Mouse (Mus musculus) bone marrow macrophage, adult 2 months (primary cell): ENCODE results near the gene Prmt9.

Source experiments
- CTCF ChIP-seq: IDR thresholded peaks from 2 replicates; pipeline ENCODE4 v1.5.1; 2012; ENCODE audit warnings: low read depth, mild to moderate bottlenecking, low read length, moderate library complexity
- POLR2A ChIP-seq: IDR thresholded peaks from 2 replicates; pipeline ENCODE4 v1.6.1; 2012; ENCODE audit warnings: mild to moderate bottlenecking, low read depth, low read length, borderline replicate concordance

DNA sequence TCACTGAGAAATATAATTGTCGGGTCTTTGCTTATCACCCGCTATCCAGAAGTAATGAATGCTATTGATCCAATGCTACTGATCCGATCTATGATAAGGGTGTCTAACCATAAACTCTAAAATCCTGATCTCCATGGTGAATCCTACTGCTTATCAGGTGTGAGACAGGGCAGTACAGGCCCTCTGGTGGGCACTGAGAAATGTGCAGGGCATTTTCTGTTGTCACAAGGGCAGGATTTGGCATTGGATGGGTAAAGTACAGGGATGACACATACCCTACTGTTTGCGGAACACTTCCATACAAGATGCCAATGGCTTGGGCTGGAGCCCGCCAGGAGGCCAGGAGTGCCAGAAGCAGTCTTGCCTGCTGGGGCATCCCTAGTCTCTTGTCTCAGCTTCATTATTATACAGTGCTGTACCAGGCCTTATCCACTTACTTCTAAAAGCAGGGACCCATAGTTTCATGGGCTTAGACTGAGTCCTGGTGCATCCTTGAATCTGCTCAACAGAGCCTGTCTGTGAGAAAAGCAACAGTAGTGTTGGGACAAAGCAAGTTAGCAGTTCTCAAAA is 14.1 kb upstream of the Prmt9 start:
- peak; percentile 34; the same call in 1 of the 2 replicates for TF ChIP-seq CTCF
- no peak for TF ChIP-seq POLR2A
